Mouse (Mus musculus) midbrain, embryonic 11.5 days (tissue): ENCODE measurements around the gene 4833439L19Rik. TPM values are rescaled to one million over a fixed set of nuclear protein-coding genes. Genes with fewer than 3 reads are reported as not detected.

Experiments
- ATAC-seq: fragments of 200-750 bp; cut with Nextera tagmentation; 2 replicates; pipeline ENCODE4 v1.8.0; 2017; ENCODE audit warnings: moderate TSS enrichment, moderate library complexity; ENCODE audit not compliant: low FRiP score
- DNase-seq: peaks from one replicate; pipeline ENCODE4 v3.0.0; 2015; ENCODE audit warnings: low spot score; ENCODE audit errors: missing footprints
- H3K27ac ChIP-seq: fragments of 300-500 bp; sonication (generic); 2 replicates; pipeline ENCODE4 v1.5.1; 2014; ENCODE audit warnings: low read depth, low read length
- H3K27me3 ChIP-seq: fragments of 300-500 bp; sonication (generic); 2 replicates; pipeline ENCODE4 v1.6.1; 2014; ENCODE audit warnings: mild to moderate bottlenecking, low read length, moderate library complexity, mixed read lengths; ENCODE audit not compliant: control insufficient read depth, insufficient read depth
- H3K36me3 ChIP-seq: fragments of 300-500 bp; sonication (generic); 2 replicates; pipeline ENCODE4 v1.6.1; 2014; ENCODE audit warnings: mild to moderate bottlenecking, low read length, moderate library complexity, mixed read lengths; ENCODE audit not compliant: control insufficient read depth, insufficient read depth
- H3K4me1 ChIP-seq: fragments of 300-500 bp; sonication (generic); 2 replicates; pipeline ENCODE4 v1.6.1; 2014; ENCODE audit warnings: low read length; ENCODE audit not compliant: control insufficient read depth, insufficient read depth
- H3K4me2 ChIP-seq: fragments of 300-500 bp; sonication (generic); 2 replicates; pipeline ENCODE4 v1.6.1; 2014; ENCODE audit warnings: mild to moderate bottlenecking, moderate library complexity
- H3K4me3 ChIP-seq: fragments of 300-500 bp; sonication (generic); 2 replicates; pipeline ENCODE4 v1.5.1; 2014; ENCODE audit warnings: low read depth, low read length
- H3K9ac ChIP-seq: fragments of 300-500 bp; sonication (generic); 2 replicates; pipeline ENCODE4 v1.6.1; 2014; ENCODE audit warnings: low read length
- H3K9me3 ChIP-seq: fragments of 300-500 bp; sonication (generic); 2 replicates; pipeline ENCODE4 v1.6.1; 2016; ENCODE audit warnings: low read length; ENCODE audit not compliant: control insufficient read depth
- WGBS: fragments of 180-500 bp; shearing (Covaris S2); extraction: QIAGEN DNeasy Blood & Tissue Kit; methylation state at CpG from one replicate; pipeline ENCODE4 v1.1.7; 2014; 5-methylcytosine and 5-hydroxymethylcytosine counted together
- polyA plus RNA-seq: library from polyadenylated mRNA; unstranded; fragments of >200 nt; fragmentation: Nextera tagmentation; extraction: Ambion mirVana; gene quantifications from 2 replicates; pipeline ENCODE4 v1.2.1, GENCODE M21; 2014

The 4833439L19Rik gene
- polyA plus RNA-seq, 1 experiment from 2014 or later = 263 TPM

DNA sequence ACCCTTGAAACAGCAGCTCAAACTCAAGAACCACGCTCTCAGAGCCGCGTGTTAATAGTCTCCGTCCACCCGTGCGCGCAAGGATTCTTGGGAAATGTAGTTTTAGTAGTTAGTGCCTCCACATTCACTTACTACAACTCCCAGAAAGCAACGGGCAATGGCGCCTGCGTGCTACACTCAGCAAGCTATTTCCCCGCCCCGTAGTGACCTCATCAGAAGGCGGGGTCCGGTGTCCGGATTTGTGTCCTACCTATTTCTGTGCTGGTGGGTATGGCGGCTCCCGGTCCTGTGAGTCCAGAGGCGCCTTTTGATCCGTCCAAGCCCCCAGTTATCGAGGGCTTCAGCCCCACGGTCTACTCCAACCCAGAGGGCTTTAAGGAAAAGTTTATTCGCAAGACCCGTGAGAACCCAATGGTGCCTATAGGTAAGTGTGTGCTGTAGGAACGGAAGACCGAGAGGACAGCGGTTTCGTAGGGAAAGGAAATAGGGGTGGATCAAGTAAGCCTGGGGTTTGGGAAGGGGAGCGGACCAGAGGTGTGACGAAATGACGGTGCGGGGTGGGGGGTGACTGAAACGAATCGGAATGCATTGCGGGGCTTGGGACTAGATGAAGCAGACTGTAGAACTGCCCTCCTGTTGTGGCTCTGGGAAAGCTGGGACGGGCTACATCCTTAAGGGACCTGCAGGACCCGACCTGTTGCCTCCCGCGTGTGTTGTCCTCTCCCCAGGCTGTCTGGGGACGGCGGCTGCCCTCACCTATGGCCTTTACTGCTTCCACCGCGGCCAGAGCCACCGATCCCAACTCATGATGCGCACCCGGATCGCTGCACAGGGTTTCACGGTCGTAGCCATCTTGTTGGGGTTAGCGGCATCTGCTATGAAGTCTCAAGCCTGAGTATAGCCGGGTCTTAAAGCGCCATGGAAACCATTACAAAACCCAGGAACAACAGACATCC lies 25.0 kb upstream of the 4833439L19Rik start, which contains the start of the genes Nop16 and Higd2a:
Gene Nop16, minus strand, starts transcription at position 95 of the 956 bp plus-strand sequence.
Gene Higd2a, plus strand, starts transcription at position 212 of the 956 bp plus-strand sequence.
- peak; percentile 97 for ATAC-seq

DNA sequence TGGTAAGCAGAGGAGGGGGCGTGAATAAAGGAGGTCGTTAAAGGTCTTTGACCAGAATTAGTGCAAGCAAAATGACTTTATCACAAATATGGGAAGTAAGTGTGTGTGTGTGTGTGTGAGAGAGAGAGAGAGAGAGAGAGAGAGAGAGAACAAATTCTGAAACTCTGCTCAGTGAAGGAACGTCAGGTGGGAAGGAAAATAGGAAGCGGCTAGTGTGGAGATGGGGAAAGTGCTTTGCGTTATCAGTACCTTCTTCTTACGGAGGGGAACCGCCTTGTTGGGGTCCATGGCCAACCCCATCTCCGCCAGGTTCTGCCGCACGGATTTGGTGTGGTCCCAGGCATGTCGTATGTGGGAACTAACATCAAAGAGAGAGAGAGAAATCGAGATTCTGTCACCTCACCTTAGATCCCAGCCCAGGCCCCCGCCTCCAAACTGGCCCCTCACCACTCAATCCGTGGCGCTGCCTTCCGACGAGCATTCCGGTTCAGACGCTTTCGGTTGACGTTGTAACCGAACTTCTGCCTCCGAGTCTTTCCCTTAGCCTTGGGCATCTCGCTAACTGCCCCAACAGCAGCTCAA lies 24.3 kb upstream of the 4833439L19Rik start:
- Histone ChIP-seq H3K4me2 (peak overlapping the region; percentile 48), H3K4me1 (peaks cover 15% of the 10 kb centered on the region; the same call in 1 of the 2 replicates), H3K27me3 (no peaks in the 10 kb centered on the region), H3K9me3 (no peaks in the 10 kb centered on the region), H3K27ac (no peak overlapping the region), H3K4me3 (peak overlapping the region; percentile 74), H3K36me3 (peaks cover 5% of the 10 kb centered on the region; the same call in 1 of the 2 replicates), H3K9ac (peak overlapping the region; percentile 71)
- peak; percentile 40; the same call in 1 of the 2 replicates for ATAC-seq
- WGBS = 2% methylated on average over 24 of the region's 24 CpGs
- DNase-seq = no peak

More for the DNA sequence above, 25.0 kb upstream of the 4833439L19Rik start, which contains the start of the genes Nop16 and Higd2a:
- peaks cover 15% of the 10 kb centered on the region; the same call in 1 of the 2 replicates for H3K4me1 ChIP-seq
- peak within 1 kb of the TSS; percentile 66 for H3K4me2 ChIP-seq
- no peaks in the 10 kb centered on the region for H3K9me3 ChIP-seq
- H3K4me3 ChIP-seq = peak within 1 kb of the TSS; percentile 74
- DNase-seq = peak; percentile 100
- H3K36me3 ChIP-seq = peaks cover 5% of the 10 kb centered on the region; the same call in 1 of the 2 replicates
- under 1% methylated on average over 51 of the region's 51 CpGs for WGBS
- H3K27ac ChIP-seq = peak within 1 kb of the TSS; percentile 4; the same call in 1 of the 2 replicates
- peak within 1 kb of the TSS; percentile 71 for H3K9ac ChIP-seq
- no peaks in the 10 kb centered on the region for H3K27me3 ChIP-seq

DNA sequence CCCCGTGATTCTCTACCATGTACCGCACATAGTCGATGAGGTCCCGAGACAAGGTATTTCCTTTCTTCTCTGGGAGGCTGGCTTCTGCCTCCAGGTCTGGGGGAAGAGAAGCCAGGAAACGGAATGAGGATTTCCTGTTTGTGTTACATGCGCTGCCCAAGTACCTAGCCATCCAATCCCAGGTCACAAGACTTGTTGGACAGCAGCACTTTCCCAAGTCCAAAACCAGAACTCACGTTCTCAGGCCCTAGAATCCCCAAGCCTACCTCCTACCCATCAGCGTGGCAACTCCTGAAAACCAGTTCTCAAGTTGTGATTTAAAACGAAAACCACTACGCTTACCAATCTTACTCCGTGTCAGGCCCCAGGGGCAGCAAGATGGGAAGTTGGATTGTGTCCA lies 20.6 kb upstream of the 4833439L19Rik start:
- Histone ChIP-seq H3K9me3 (no peaks in the 10 kb centered on the region), H3K4me1 (peaks cover 9% of the 10 kb centered on the region; the same call in 1 of the 2 replicates), H3K9ac (no peak overlapping the region), H3K27ac (no peak overlapping the region), H3K27me3 (no peaks in the 10 kb centered on the region), H3K4me3 (no peak overlapping the region), H3K36me3 (peaks cover 25% of the 10 kb centered on the region), H3K4me2 (no peak overlapping the region)
- no peak for ATAC-seq
- 92% methylated on average over 11 of the region's 11 CpGs for WGBS
- no peak for DNase-seq

DNA sequence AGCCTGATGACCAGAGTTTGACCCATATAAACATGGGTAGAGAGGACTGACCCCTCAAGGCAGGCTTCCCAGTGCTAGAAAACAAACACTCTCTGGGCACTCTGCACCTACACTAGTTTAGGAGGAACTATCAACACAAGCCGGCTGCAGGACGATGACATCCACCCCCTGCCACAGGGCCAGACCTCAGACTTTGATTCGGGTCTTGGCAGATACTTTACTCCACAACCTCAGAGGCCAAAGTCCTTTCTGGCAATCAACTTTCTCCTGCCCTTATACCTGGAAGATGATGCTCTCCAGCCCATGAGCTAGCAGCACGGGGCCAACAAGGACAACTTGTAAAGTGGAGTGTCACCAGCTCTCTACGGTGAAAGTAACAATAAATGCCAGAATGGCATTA lies 17.6 kb upstream of the 4833439L19Rik start:
- Histone ChIP-seq H3K4me1 (no peaks in the 10 kb centered on the region), H3K4me2 (no peak overlapping the region), H3K9me3 (no peaks in the 10 kb centered on the region), H3K27ac (no peak overlapping the region), H3K9ac (no peak overlapping the region), H3K27me3 (no peaks in the 10 kb centered on the region), H3K36me3 (peaks cover 27% of the 10 kb centered on the region), H3K4me3 (no peak overlapping the region)
- no peak for DNase-seq
- no peak for ATAC-seq
- 87% methylated on average over 5 of the region's 5 CpGs for WGBS

DNA sequence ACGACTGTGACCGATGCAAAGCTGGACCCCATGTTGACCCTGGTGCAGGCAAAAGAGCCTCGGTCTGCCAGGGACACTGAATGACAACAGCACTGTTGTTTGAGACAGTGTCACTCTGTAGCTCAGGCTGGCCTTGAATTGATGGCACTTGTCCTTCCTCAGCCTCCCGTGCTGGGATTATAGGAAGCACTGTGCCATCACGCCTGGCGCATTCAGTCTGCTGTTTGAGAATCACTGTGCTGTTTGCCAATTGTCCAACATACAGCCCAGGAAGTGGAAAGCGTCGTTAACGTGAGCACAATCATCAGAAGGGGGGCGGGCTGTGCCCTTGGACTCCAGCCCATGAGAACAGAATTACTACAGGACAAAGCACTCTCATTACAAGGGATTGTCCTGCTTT lies 16.9 kb upstream of the 4833439L19Rik start:
- ATAC-seq = no peak
- WGBS = 88% methylated on average over 10 of the region's 10 CpGs
- peaks cover 31% of the 10 kb centered on the region for H3K36me3 ChIP-seq

DNA sequence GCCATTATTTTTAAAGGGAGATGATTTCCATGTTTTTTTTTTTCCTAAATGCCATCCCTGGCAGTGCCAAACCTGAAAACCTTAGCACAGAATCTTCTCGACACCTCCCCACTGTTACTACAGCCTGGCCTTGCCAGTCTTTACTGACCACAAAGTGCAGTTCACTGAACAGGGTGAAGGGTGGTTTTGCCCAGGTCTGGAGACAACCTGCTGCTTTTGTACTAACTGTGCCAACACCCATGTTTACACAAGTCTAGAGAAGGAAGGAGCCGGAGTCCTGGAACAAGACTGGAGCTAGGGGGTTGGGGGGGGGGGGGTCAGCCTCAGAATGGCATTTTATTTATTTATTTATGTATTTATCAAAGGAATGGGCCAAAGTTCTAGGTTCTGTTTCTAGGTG lies 16.1 kb upstream of the 4833439L19Rik start:
- ATAC-seq = no peak
- DNase-seq = no peak
- Histone ChIP-seq H3K27ac (no peak overlapping the region), H3K9me3 (no peaks in the 10 kb centered on the region), H3K4me2 (no peak overlapping the region), H3K4me3 (no peak overlapping the region), H3K27me3 (no peaks in the 10 kb centered on the region), H3K4me1 (no peaks in the 10 kb centered on the region), H3K9ac (no peak overlapping the region), H3K36me3 (peaks cover 28% of the 10 kb centered on the region)
- 85% methylated on average over 2 of the region's 2 CpGs for WGBS

More for the DNA sequence above, 16.9 kb upstream of the 4833439L19Rik start:
- Histone ChIP-seq H3K4me1 (no peaks in the 10 kb centered on the region), H3K4me3 (no peak overlapping the region), H3K9me3 (no peaks in the 10 kb centered on the region), H3K27ac (no peak overlapping the region), H3K9ac (no peak overlapping the region), H3K27me3 (no peaks in the 10 kb centered on the region), H3K4me2 (no peak overlapping the region)
- DNase-seq = no peak

DNA sequence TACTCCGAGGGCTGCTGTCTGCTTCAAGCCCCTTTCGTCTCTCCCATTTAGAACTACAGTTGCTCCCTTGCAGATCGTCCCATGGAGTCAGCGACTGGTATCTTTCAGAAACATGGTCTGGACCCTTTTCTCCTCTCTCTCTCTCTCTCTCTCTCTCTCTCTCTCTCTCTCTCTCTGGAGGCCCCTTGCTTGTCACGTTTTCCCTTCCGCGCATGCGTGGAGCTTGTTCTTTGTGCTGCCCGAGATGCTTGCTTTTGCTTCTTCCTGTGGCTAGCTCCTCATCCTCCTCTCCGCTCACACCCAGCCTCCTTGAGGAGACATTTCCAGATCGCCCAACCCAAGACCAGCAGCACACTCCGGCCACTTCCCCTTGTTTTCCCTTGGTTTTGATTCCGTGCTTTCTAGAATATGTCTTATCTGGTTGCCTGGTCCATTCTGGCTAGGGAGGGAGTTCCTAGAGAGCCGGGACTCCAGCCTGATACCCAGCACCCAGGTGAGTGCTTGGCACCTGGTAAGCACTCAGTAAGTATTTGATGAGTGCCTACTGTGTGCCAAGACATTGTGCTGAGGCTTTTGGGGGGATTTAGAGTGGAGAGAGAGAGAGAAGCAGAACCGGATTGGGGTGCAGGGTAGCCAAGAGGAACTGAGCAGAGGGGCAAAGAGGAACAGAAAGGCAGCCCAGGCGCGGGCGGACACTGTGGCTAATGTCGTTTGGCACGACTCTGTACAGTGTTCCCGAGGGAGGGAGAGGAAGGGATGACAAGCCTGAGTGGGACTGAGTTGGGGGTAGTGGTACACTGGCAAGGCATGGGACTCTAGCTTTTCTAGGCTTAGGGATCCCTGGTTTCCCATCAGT lies 12.6 kb upstream of the 4833439L19Rik start:
- Histone ChIP-seq H3K27ac (no peak overlapping the region), H3K36me3 (peaks cover 16% of the 10 kb centered on the region), H3K9me3 (no peaks in the 10 kb centered on the region), H3K4me1 (peaks cover 8% of the 10 kb centered on the region), H3K4me3 (no peak overlapping the region), H3K4me2 (no peak overlapping the region), H3K27me3 (no peaks in the 10 kb centered on the region), H3K9ac (no peak overlapping the region)
- DNase-seq (no peak), ATAC-seq (no peak)
- WGBS = 85% methylated on average over 21 of the region's 21 CpGs

DNA sequence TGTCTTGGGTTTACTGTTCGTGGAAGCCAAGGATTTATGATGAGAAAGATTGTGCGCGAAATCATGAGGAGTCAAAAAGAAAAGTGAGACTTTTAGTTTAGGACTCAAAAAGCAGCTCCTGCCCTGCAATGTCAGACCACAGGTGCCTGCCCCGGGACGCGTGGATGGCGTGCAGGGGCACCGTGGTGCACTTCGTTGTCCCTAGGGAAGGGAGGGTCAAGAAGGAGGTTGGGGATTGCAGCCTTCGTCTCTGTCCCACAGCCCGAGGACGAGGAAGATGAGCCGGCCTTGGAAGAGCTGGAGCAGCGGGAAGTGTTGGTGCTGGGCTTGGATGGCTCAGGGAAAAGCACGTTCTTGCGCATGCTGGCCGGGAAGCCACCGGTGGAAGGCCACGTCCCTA lies 10.3 kb upstream of the 4833439L19Rik start:
- 4% methylated on average over 19 of the region's 19 CpGs for WGBS

More for the DNA sequence above, 10.3 kb upstream of the 4833439L19Rik start:
- Histone ChIP-seq H3K4me1 (peaks cover 8% of the 10 kb centered on the region), H3K36me3 (peaks cover 4% of the 10 kb centered on the region; the same call in 1 of the 2 replicates), H3K4me2 (peak overlapping the region; percentile 97), H3K9ac (peak overlapping the region; percentile 91), H3K27me3 (no peaks in the 10 kb centered on the region), H3K27ac (peak overlapping the region; percentile 53; the same call in 1 of the 2 replicates), H3K9me3 (no peaks in the 10 kb centered on the region), H3K4me3 (peak overlapping the region; percentile 94)
- ATAC-seq (peak; percentile 38; the same call in 1 of the 2 replicates), DNase-seq (no peak)
